Mouse (Mus musculus): ENCODE results near the gene Pigr.

The Pigr gene

GRCm38 (mm10) chr1:130877889-130878614 is 51.6 kb downstream of the Pigr start:
- ATAC-seq (ENCODE audit: low TSS enrichment) = peak; percentile 59

GRCm38 (mm10) chr1:130879927-130880326 is 53.4 kb downstream of the Pigr start:
- ATAC-seq (ENCODE audit: low TSS enrichment) = no peak

GRCm38 (mm10) chr1:130883146-130883545 is 56.7 kb downstream of the Pigr start:
- no peak for ATAC-seq (ENCODE audit: low TSS enrichment)

- no peak for ATAC-seq (ENCODE audit: low TSS enrichment)
These were observed 60.9 kb downstream of the Pigr start, which contains the start of gene Il24 for GRCm38 (mm10) chr1:130887354-130887753. Il24 (minus strand) TSS chr1:130887454.

GRCm38 (mm10) chr1:130892446-130892845 is 66.0 kb downstream of the Pigr start:
- no peak for ATAC-seq (ENCODE audit: low TSS enrichment)

- ATAC-seq (ENCODE audit: low TSS enrichment) = no peak
These were observed 67.0 kb downstream of the Pigr start for GRCm38 (mm10) chr1:130893329-130894040.

- peak; percentile 69 for ATAC-seq (ENCODE audit: low TSS enrichment)
These were observed 68.0 kb downstream of the Pigr start for GRCm38 (mm10) chr1:130894468-130894867.
